Mouse (Mus musculus) embryo, embryonic 9.5 days (tissue): ENCODE data around the gene Dusp1.

Source experiments
- DNase-seq: peaks from one replicate; pipeline ENCODE4 v3.0.0-alpha.2; 2017; ENCODE audit errors: extremely low spot score

Gene Dusp1

GRCm38 (mm10) chr17:26561651-26562181, at the start of gene Dusp1:
Dusp1 (minus strand) TSS chr17:26562128.
- DNase-seq, result no peak

DNA sequence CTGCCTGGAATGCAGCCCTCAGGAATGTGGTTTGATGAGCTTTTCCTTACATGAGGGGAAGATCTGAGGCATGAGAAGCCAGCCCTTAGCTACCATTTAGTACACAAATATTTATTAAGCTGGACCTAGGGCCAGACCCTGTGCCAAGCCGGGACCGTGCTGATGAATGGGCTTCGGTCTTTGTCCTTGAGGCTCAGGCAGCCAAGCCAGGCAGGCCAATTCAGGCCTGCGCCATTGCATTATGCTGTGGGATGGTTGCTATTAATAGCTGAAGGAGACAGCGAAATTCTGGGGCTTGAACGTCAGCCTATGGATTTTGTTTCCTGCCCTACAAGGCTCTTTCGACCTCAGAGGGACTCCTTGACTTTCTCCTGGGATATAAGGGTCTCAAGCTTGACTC, 49.4 kb upstream of the Dusp1 start:
- DNase-seq, result no peak

DNA sequence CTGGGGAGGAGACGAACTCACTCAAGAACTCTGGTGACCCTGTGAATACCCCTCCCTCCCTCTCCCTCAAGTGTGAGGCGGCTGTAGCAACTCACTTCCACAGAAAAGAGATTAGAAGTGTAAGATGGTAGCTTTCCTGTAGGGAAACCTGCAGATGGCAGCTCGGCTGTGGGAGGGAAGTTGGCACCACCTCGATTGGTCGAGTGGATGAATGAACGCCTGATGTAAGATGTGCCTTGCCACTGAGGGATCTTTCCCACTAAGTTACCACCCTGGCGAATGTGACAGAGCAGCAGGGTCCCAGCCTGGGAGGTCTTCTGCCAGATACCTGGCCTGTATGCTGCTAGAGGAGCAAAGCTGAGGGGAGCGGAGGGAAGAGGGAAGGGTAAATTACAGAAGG, 47.9 kb upstream of the Dusp1 start:
- DNase-seq, result no peak

GRCm38 (mm10) chr17:26608877-26609276, 46.9 kb upstream of the Dusp1 start:
- no peak for DNase-seq

GRCm38 (mm10) chr17:26608348-26608747, 46.4 kb upstream of the Dusp1 start:
- DNase-seq, result no peak

GRCm38 (mm10) chr17:26606516-26606915, 44.6 kb upstream of the Dusp1 start:
- no peak for DNase-seq

GRCm38 (mm10) chr17:26605636-26606035, 43.7 kb upstream of the Dusp1 start:
- no peak for DNase-seq

GRCm38 (mm10) chr17:26603311-26603710, 41.4 kb upstream of the Dusp1 start:
- DNase-seq, result no peak

DNA sequence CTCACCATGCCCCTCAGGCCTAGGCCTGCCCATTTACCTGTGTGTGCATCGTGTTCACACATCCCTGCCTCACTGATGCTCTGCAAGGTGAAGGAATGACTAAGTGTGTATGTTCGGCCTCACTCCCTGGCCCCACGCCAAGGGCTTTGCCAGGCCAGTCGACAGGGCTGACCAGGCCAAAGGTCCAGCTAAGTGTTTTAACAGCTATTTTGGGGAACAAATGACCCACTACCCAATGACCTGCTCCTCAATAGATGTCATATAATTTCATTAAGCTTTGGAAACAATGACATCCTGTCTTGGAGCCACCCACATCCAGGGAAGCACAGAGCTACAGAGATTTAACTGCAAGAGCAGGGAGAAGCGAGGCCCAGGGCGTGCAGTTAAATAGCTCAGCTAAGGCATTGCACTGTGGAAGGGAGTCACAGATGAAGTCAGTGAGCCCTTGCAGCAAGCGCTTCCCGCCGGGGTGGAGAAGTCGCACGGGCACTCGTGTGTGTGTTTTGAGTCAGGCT, 40.5 kb upstream of the Dusp1 start:
- DNase-seq, result no peak

GRCm38 (mm10) chr17:26601926-26602325, 40.0 kb upstream of the Dusp1 start:
- DNase-seq, result no peak

- no peak for DNase-seq
Measured at GRCm38 (mm10) chr17:26601514-26601913, 39.6 kb upstream of the Dusp1 start.

- no peak for DNase-seq
Measured at GRCm38 (mm10) chr17:26600913-26601447, 39.1 kb upstream of the Dusp1 start.

DNA sequence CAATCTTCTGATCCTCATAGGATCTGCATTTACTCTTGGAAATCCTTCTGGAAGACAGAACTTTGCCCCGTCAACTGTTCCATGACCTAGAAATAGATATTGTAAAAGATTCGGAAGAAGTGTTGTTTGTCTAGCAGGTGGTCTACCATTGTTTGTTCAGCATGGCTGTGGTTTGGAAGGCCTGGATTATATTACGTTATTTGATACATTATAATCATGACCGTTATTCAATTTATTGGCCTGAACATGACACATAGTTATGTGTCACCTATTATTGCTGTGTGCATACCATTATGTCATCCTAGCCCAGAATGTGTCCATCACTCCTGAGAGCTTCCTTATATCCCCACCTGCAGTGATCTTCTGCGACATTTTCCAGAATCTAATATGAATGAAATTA, 36.9 kb upstream of the Dusp1 start:
- DNase-seq, result no peak

DNA sequence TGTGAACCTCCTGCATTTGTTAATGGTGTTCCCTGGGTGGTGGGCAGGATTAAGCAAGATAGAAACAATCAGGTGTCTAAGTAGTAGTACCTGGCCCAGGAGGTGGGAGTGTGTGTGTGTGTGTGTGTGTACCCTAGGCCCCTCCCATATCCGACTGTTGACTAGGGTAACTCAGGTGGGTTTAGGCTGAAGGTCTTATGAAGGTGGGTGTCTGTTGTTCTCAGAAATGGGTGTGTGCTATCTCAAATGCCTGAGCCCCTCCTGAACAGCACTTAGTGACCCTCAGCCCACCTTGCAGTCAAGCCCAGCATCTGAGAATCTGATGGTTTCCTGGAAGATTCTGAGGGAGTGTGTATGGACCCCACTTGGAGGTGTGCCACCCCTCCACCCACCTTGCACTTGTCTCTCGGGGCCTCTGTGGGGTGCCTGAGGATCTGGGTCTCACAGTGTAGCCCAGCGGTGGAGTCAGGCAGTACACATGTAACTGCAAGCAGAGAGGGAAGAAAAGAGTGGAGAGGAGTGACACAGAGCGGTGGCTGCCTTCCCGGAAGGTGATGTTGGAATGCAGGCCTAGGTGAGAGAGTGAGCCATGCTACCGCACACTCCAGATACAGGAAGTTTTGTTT, 35.0 kb upstream of the Dusp1 start:
- no peak for DNase-seq

GRCm38 (mm10) chr17:26596168-26596658, 34.3 kb upstream of the Dusp1 start:
- DNase-seq, result no peak

- no peak for DNase-seq
Measured at GRCm38 (mm10) chr17:26595448-26596167, 33.7 kb upstream of the Dusp1 start.

DNA sequence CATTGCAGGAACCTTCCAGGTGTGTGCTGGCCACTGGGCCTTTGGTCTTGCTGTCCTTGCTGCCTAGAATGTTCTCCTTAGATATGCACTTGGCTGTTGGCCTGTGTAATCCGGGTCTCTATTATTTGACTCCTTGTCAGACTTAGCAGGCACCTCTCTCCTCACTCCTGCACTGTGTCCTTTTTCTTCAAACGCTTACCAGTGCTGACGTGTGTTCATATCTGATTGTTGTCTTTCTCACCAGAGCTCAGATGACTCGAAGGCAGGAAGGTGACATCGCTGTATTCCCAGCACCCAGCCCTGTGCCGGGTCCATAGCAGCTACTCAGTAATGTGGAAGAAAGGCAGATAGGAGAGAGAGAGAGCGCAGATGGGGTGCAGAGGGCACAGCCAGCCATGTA, 33.0 kb upstream of the Dusp1 start:
- DNase-seq, result no peak

DNA sequence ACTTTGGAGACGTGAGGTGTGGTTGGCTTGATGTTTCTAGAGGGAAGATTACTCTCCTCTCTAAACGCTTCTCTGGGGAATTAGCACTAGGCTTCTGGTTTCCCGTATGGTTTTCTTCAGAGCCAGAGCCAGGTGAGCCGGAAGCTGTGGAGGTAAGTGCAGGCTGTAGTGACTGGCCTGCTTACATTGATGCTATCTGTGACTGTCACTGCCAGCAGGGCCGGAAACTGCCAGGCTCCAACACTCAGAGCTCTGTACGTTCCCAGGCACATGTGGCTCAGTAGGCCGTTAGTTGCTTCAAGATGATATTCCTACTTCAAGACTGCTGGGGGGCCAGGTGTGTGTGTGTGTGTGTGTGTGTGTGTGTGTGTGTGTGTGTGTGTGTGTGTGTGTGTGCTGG, 32.2 kb upstream of the Dusp1 start:
- no peak for DNase-seq

DNA sequence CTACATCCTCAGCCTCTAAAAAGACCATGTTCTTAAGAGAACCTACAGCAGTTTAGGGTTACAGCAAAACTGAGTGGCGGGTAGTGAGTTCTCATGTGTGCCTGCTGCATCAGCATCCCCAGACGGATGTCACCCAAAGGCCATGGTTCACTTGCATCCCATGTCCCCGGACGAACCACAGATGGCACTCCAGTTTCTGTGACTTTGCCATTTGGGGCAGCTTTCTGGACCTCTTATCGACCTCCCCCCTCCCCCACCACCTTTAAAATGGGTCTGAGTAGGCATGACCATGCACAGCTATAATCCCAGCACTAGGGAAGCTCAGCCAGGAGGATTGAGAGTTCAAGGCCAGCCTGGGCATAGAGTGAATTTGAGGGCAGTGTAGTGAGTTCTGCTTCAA, 31.3 kb upstream of the Dusp1 start:
- DNase-seq, result no peak

DNA sequence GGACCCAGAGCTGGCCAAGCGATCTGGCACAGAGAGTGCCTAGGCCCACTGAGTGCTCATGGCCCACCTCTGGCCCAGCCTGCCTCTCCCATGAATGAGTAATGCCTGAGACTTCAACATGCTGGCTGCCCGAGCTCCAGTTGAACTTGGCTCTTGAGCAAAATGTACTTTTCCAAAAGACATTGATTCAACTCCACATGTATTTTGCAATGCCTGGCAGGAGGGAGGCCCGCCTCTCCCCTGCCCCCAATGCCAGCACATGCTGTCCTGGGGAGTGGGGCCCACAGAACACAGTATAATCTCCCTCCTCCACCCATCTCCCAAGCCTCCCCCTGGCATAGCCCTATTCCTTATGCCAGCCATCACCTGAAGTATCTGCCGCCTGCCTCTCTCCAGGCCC, 30.6 kb upstream of the Dusp1 start:
- DNase-seq, result no peak

DNA sequence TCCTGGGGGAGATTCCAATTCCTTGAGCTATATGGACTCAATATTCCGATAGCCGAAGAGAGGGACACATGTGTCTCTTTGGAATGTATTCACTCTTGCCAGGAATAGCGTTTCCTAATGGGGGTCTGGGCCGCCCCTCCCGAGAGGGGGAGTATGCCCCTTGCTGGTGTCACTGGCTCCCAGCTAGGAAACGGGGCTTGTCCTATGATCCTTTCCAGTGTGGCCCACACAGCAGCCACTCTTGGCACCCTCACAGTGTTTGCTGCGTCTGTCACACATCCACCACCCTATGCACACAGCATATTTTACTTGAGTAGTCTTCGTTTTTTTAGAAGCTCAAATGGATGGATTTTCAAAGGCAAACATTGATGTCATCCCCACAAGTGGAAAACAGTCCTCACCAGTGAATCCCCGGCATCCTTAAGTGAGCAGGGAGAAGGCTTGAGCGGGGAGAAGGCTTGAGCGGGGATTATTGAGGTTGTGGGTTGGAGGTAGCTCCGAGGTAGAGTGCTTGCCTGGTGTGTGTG, 26.1 kb upstream of the Dusp1 start:
- DNase-seq, result no peak

DNA sequence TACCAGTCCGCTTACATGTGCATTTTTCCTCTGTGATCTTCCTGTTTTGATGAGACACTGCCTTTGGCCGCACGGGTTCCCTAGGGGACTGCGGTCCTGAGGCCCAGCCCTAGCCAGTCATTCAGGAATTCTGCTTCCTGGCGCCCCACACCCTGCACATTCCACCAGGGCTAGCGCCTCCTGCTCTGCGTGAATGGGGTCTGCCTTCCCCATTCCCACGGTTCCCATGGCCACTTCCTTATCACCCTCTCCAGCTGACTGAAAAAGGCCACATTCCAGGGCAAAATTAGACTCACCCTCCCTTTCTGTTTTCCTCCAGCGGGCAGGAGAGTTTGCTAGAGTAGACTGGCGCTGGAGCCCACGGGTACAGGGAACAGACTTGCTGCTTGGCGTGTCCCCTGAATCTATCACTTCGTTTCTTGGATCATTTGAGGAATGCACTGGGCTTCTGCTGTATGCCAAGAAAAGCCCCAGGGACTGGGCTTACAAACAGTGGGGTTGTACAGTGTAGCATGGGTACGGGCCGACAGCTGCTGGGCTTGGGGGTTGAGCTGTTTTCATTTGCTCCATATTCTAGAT, 22.7 kb upstream of the Dusp1 start:
- DNase-seq, result peak; percentile 46
